Mouse (Mus musculus) intestine, embryonic 14.5 days (tissue): ENCODE data around the gene Mrps7. TPM values are rescaled to one million over a fixed set of nuclear protein-coding genes. Genes with fewer than 3 reads are reported as not detected.

ENCODE experiments used
- ATAC-seq: fragments of 200-750 bp; cut with Nextera tagmentation; replicated peaks from 2 replicates; pipeline ENCODE4 v1.8.0; 2017; ENCODE audit warnings: low read depth, moderate number of reproducible peaks, moderate TSS enrichment, moderate library complexity; ENCODE audit not compliant: low FRiP score, low TSS enrichment
- DNase-seq: peaks from one replicate; pipeline ENCODE4 v3.0.0-alpha.2; 2018; ENCODE audit warnings: low spot score
- H3K27ac ChIP-seq: fragments of 300-500 bp; sonication (generic); 2 replicates; pipeline ENCODE4 v1.5.1; 2014; ENCODE audit warnings: low read depth, mild to moderate bottlenecking, control low read depth
- H3K27me3 ChIP-seq: fragments of 300-500 bp; sonication (generic); replicated peaks from 2 replicates; pipeline ENCODE4 v1.6.1; 2014; ENCODE audit warnings: low read length, control low read depth; ENCODE audit not compliant: control insufficient read depth, insufficient read depth
- H3K36me3 ChIP-seq: fragments of 300-500 bp; sonication (generic); 2 replicates; pipeline ENCODE4 v1.6.1; 2014; ENCODE audit warnings: low read length, control low read depth; ENCODE audit not compliant: control insufficient read depth, insufficient read depth
- H3K4me1 ChIP-seq: fragments of 300-500 bp; sonication (generic); replicated peaks from 2 replicates; pipeline ENCODE4 v1.6.1; 2014; ENCODE audit warnings: low read length, control low read depth, mixed read lengths; ENCODE audit not compliant: control insufficient read depth, insufficient read depth
- H3K4me2 ChIP-seq: fragments of 300-500 bp; sonication (generic); 2 replicates; pipeline ENCODE4 v1.6.1; 2014; ENCODE audit warnings: low read length
- H3K4me3 ChIP-seq: fragments of 300-500 bp; sonication (generic); 2 replicates; pipeline ENCODE4 v1.5.1; 2014; ENCODE audit warnings: low read depth, low read length, control low read depth, mixed read lengths
- H3K9ac ChIP-seq: fragments of 300-500 bp; sonication (generic); 2 replicates; pipeline ENCODE4 v1.6.1; 2014; ENCODE audit warnings: mild to moderate bottlenecking, low read length
- H3K9me3 ChIP-seq: fragments of 300-500 bp; sonication (generic); 2 replicates; pipeline ENCODE4 v1.6.1; 2016; ENCODE audit warnings: low read length, control low read depth; ENCODE audit not compliant: control insufficient read depth
- WGBS: fragments of 180-500 bp; shearing (Covaris S2); extraction: QIAGEN DNeasy Blood & Tissue Kit; methylation state at CpG from one replicate; pipeline ENCODE4 v1.1.7; 2014; 5-methylcytosine and 5-hydroxymethylcytosine counted together
- polyA plus RNA-seq: library from polyadenylated mRNA; unstranded; fragments of >200 nt; fragmentation: Nextera tagmentation; extraction: Ambion mirVana; gene quantifications from 2 replicates; pipeline ENCODE4 v1.2.1, GENCODE M21; 2014

Gene Mrps7
- polyA plus RNA-seq, 1 experiment from 2014 or later: 94.0 TPM

DNA sequence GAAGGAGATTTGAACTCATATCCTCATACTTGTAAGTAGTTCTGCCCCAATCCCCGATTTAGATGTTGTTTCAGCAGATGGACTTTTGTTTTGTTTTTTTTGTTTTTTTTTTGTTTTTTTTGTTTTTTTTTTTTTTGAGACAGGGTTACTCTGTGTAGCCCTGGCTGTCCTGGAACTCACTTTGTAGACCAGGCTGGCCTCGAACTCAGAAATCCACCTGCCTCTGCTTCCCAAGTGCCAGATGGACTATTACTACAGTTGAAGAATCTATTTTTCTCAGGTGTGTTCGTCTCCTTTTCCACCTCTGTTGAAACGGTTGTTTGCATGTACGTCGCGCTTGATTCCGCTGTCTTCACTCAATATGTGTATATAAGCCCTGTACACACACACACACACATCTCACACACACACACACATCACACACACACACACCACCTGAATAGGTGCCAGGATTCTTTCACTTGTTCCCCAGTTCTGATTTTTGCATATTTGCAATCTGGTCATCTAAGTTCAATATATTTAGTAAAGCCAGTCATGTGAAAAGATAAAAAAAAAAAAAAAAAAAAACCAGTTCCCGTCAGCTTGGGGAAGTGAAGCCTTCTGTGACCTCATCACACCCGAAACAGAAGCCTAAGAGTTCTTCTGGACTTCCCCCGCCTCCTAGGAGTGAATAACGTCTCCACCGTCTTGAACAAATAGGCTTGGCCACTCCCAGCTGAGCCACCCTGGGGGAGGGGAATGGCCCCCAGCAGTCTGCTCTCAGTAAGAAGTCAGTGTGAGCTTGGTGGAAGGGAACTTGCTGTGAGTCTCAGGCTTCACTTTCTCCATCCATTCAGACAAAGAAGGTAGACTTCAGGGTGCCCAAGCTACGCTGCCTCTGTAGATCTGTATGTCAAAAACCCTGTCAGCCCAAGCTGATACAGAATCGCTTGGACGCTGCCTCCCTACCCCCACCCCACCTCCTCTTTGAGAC lies 27.1 kb downstream of the Mrps7 start:
- no peaks in the 10 kb centered on the region for H3K27me3 ChIP-seq
- peak overlapping the region; percentile 5; the same call in 1 of the 2 replicates for H3K4me2 ChIP-seq
- H3K36me3 ChIP-seq: no peaks in the 10 kb centered on the region
- H3K9ac ChIP-seq: no peak overlapping the region
- no peak for ATAC-seq
- H3K9me3 ChIP-seq: no peaks in the 10 kb centered on the region
- H3K4me1 ChIP-seq: peaks cover 10% of the 10 kb centered on the region
- H3K4me3 ChIP-seq: no peak overlapping the region
- no peak overlapping the region for H3K27ac ChIP-seq
- 48% methylated on average over 16 of the region's 16 CpGs for WGBS
- peak; percentile 64 for DNase-seq

DNA sequence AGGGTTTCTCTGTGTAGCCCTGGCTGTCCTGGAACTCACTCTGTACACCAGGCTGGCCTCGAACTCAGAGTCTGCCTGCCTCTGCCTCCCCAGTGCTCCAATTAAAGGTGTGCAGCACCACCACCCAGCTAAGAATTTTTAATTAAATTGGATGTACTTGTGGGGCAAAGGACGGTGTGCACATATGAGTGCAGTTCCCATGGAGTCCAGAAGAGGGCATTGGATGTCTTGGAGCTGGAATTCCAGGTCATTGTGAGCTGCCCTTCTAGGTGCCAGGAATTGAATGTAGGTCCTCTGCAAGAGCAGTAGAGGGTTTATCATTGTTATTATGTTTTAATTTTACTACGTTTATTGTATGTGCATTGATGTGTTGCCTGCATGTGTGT lies 27.8 kb downstream of the Mrps7 start:
- no peaks in the 10 kb centered on the region for H3K27me3 ChIP-seq
- DNase-seq (peak; percentile 66), ATAC-seq (no peak)
- H3K4me3 ChIP-seq: no peak overlapping the region
- peaks cover 10% of the 10 kb centered on the region for H3K4me1 ChIP-seq
- H3K27ac ChIP-seq: no peak overlapping the region
- no peak overlapping the region for H3K9ac ChIP-seq
- H3K4me2 ChIP-seq: no peak overlapping the region; the same call in 1 of the 2 replicates
- WGBS: 21% methylated on average over 3 of the region's 3 CpGs
- no peaks in the 10 kb centered on the region for H3K36me3 ChIP-seq
- H3K9me3 ChIP-seq: no peaks in the 10 kb centered on the region

DNA sequence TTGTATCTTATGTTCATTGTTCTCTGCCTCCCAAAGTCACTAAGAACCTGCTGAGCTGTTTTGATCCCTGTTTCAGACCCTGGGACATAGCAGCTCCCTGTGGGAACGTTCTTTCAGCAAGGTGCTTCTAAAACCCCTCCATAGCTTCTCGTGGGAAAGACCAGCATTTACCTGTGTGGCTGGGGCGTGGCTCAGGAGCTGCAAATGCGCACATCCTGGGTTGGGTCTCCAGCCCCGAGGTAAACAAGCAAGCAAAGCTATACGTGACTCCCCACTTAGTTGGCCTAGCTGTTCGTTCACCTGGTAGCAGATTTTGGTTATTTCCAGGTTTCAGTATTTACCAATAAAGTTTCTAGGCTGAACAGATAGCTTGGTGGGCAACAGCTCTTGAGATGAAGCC lies 28.5 kb downstream of the Mrps7 start:
- Histone ChIP-seq H3K27ac (no peak overlapping the region), H3K9ac (no peak overlapping the region), H3K4me1 (peaks cover 3% of the 10 kb centered on the region), H3K4me3 (no peak overlapping the region), H3K27me3 (no peaks in the 10 kb centered on the region), H3K36me3 (no peaks in the 10 kb centered on the region), H3K9me3 (no peaks in the 10 kb centered on the region), H3K4me2 (no peak overlapping the region)
- no peak for ATAC-seq
- DNase-seq: no peak
- WGBS: 70% methylated on average over 7 of the region's 7 CpGs

DNA sequence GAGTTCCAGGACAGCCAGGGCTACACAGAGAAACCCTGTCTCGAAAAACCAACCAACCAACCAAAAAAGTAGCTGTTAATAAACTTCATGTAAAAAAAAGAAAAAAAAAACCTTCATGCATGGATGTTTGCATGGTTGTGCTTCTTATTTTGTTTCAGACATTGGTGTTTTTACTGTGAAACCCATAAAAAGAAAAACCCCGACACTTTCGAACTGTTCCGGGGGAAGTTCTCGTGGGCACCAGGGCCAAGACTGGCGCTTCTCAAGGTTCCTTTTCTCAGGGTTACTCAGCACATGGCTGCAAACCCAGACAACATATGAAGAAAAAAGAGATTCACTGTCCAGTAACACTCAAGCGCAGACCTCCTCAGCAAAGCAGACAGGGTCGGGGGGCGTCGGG lies 29.1 kb downstream of the Mrps7 start:
- Histone ChIP-seq H3K9me3 (no peaks in the 10 kb centered on the region), H3K27ac (no peak overlapping the region), H3K27me3 (no peaks in the 10 kb centered on the region), H3K9ac (no peak overlapping the region), H3K4me1 (no peaks in the 10 kb centered on the region), H3K4me3 (no peak overlapping the region), H3K4me2 (no peak overlapping the region), H3K36me3 (no peaks in the 10 kb centered on the region)
- ATAC-seq (no peak), DNase-seq (no peak)
- WGBS: 90% methylated on average over 10 of the region's 10 CpGs

DNA sequence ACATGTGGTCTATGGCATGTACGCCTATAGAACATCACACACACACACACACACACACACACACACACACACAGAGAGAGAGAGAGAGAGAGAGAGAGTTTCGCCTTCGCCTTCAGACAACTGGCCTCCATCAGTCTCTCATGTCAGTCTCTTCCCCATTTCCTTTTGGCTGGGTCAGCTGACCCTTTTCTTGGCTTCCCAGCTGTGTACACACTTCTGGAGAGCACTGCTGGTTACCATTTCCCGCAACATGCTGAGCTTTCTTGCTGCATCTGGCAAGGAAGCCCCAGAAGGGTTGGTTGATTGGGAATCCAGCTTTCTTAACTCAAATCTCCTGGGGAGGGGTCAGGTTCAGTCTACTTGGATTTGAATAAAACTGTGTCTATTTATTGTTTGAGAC lies 30.4 kb downstream of the Mrps7 start:
- no peaks in the 10 kb centered on the region for H3K36me3 ChIP-seq
- H3K4me2 ChIP-seq: no peak overlapping the region
- H3K4me3 ChIP-seq: no peak overlapping the region
- no peaks in the 10 kb centered on the region for H3K4me1 ChIP-seq
- no peak for DNase-seq
- H3K27me3 ChIP-seq: no peaks in the 10 kb centered on the region
- H3K27ac ChIP-seq: no peak overlapping the region
- ATAC-seq: no peak
- 65% methylated on average over 4 of the region's 4 CpGs for WGBS
- no peaks in the 10 kb centered on the region for H3K9me3 ChIP-seq
- no peak overlapping the region for H3K9ac ChIP-seq

DNA sequence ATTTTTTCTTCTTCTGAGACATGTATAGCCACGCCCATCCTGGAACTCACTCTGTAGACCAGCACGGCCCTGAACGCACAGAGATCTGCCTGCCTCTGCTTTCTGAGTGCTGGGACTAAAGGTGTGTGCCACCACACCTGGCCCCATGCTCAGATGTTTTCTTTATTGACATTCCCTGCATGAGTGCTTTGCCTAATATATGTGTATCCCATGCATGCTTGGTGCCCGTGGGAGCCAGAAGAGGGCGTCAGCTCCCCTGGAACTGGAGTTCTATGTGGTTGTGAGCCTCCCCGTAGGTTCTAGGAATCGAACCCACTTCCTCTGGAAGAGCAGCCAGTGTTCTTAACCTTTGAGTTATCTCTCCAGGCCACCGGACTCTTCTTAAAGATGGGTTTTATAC lies 31.3 kb downstream of the Mrps7 start:
- no peaks in the 10 kb centered on the region for H3K9me3 ChIP-seq
- no peaks in the 10 kb centered on the region for H3K36me3 ChIP-seq
- DNase-seq (no peak), ATAC-seq (no peak)
- 82% methylated on average over 8 of the region's 8 CpGs for WGBS
- H3K4me2 ChIP-seq: no peak overlapping the region
- H3K27me3 ChIP-seq: no peaks in the 10 kb centered on the region
- no peak overlapping the region for H3K9ac ChIP-seq
- H3K27ac ChIP-seq: no peak overlapping the region
- no peak overlapping the region for H3K4me3 ChIP-seq
- H3K4me1 ChIP-seq: no peaks in the 10 kb centered on the region

DNA sequence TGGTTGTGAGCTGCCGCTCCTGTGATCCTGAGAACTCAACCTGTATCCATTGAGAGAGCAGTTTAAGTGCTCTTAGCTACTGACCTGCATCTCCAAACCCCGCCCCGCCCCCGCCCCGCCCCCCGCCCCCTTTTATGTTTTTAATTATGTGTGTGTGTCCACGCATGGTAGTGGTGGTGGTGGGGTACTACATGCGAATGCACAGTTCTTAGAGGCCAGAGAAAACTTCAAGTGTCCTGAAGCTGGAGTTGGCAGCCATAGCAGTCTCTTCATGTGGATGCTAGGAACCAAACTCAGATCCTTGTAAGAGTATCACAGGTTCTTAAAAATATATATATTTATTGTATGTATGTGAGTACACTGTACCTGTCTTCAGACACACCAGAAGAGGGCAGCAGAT lies 31.8 kb downstream of the Mrps7 start:
- Histone ChIP-seq H3K27ac (no peak overlapping the region), H3K9ac (no peak overlapping the region), H3K9me3 (no peaks in the 10 kb centered on the region), H3K4me1 (no peaks in the 10 kb centered on the region), H3K4me3 (no peak overlapping the region), H3K27me3 (no peaks in the 10 kb centered on the region), H3K4me2 (no peak overlapping the region), H3K36me3 (no peaks in the 10 kb centered on the region)
- ATAC-seq (no peak), DNase-seq (no peak)
- WGBS: 72% methylated on average over 8 of the region's 8 CpGs

DNA sequence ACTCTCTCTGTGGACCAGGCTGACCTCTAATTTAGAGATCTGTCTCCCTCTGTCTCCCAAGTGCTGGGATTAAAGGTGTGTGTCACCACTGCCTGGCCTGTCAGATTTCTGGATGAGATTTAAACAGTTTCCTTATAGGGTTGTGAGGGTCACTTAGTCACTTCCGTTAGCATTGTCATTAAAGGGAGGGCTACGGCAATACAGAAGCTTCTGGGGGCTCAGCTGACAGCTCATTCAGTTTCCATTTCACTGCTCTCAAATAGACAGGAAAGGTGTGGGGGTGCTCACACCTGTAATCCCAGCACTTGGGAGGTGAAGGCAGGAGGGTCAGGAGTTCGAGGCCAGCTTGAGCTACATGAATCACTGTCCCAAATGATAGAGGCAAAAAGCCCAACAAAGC lies 33.2 kb downstream of the Mrps7 start:
- no peaks in the 10 kb centered on the region for H3K9me3 ChIP-seq
- no peak overlapping the region for H3K4me2 ChIP-seq
- H3K36me3 ChIP-seq: no peaks in the 10 kb centered on the region
- WGBS: 64% methylated on average over 3 of the region's 3 CpGs
- no peak overlapping the region for H3K9ac ChIP-seq
- DNase-seq (no peak), ATAC-seq (no peak)
- no peaks in the 10 kb centered on the region for H3K4me1 ChIP-seq
- H3K27ac ChIP-seq: no peak overlapping the region
- H3K4me3 ChIP-seq: no peak overlapping the region
- no peaks in the 10 kb centered on the region for H3K27me3 ChIP-seq
